8 mouse cellular contexts compared by ENCODE assay signal in the genomic region with DNA sequence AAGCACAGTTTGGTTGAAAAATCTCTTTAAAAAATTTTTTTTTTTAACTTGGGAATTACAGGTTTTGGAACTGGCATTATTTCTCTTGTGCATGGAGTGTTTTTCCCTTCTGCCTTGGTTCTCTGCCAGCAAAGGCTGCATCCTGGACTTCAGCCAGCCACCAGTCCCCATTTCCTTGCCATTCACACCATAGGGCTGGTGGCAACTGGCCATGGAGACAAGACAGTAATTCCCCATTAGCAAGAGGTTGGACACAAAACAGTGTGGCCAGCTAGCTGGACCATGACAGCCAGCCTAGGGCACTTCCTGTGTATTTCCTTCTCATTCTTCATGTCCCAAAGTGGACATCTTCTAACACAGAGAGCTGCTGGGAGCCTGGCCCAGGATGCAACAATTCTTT. TPM values are rescaled to one million over a fixed set of nuclear protein-coding genes. Genes with fewer than 3 reads are reported as not detected.
A peak's percentile ranks its signal among the peaks of the same experiment; 100 is the strongest.
DNase-seq lines count a peak whose midpoint lies in the region; ATAC-seq and TF ChIP-seq lines count a peak whose summit lies in the region.

No protein-coding gene starts in this region.

- H3K4me3 ChIP-seq in gastrocnemius, adult 2 months = no peak overlapping the region
- H3K4me3 ChIP-seq in embryonic facial prominence, embryonic 14.5 days (ENCODE audit: low read depth, low read length) = no peak overlapping the region
- H3K4me3 ChIP-seq in kidney, embryonic 14.5 days (ENCODE audit: low read length) = no peak overlapping the region
- H3K4me3 ChIP-seq in limb, embryonic 14.5 days (replicated peaks; ENCODE audit: low read length) = no peak overlapping the region

- H3K27me3 ChIP-seq in embryonic facial prominence, embryonic 14.5 days (replicated peaks; ENCODE audit: control insufficient read depth, insufficient read depth, low read length) = no peaks in the 10 kb centered on the region
- no peaks in the 10 kb centered on the region for H3K27me3 ChIP-seq in kidney, embryonic 14.5 days (ENCODE audit: control insufficient read depth, insufficient read depth, low read length)
- H3K27me3 ChIP-seq in limb, embryonic 14.5 days (ENCODE audit: control insufficient read depth, insufficient read depth, low read length) = no peaks in the 10 kb centered on the region

- no peaks in the 10 kb centered on the region for H3K9me3 ChIP-seq in embryonic facial prominence, embryonic 14.5 days (ENCODE audit: control insufficient read depth, low read length)
- H3K9me3 ChIP-seq in kidney, embryonic 14.5 days (ENCODE audit: control insufficient read depth, low read length) = no peaks in the 10 kb centered on the region
- no peaks in the 10 kb centered on the region for H3K9me3 ChIP-seq in limb, embryonic 14.5 days (ENCODE audit: control insufficient read depth, low read length)

- no peaks in the 10 kb centered on the region for H3K36me3 ChIP-seq in embryonic facial prominence, embryonic 14.5 days (ENCODE audit: control insufficient read depth, insufficient read depth, low read length)
- no peaks in the 10 kb centered on the region for H3K36me3 ChIP-seq in kidney, embryonic 14.5 days (ENCODE audit: control insufficient read depth, insufficient read depth, low read length)
- H3K36me3 ChIP-seq in limb, embryonic 14.5 days (ENCODE audit: control insufficient read depth, insufficient read depth, low read length) = 0 out of 2 replicates have a peak, but pooled peaks cover 3% of the 10 kb centered on the region

- no peak for TF ChIP-seq CTCF in gastrocnemius, adult 2 months (IDR thresholded peaks at IDR 0.05)

- TF ChIP-seq POLR2A in limb, embryonic 14.5 days (IDR thresholded peaks at IDR 0.05; ENCODE audit: borderline replicate concordance, extremely low read depth, insufficient read depth, insufficient read length) = no peak

- no peak overlapping the region for H3K27ac ChIP-seq in gastrocnemius, adult 2 months
- peak overlapping the region; percentile 69 for H3K27ac ChIP-seq in embryonic facial prominence, embryonic 14.5 days (replicated peaks; ENCODE audit: low read depth, low read length)
- peak overlapping the region; percentile 26; the same call in 1 of the 2 replicates for H3K27ac ChIP-seq in kidney, embryonic 14.5 days (ENCODE audit: low read depth, low read length)
- peak overlapping the region; percentile 69 for H3K27ac ChIP-seq in limb, embryonic 14.5 days (replicated peaks; ENCODE audit: low read depth, low read length)

- H3K4me1 ChIP-seq in embryonic facial prominence, embryonic 14.5 days (ENCODE audit: control insufficient read depth, insufficient read depth, low read length) = peaks cover 35% of the 10 kb centered on the region
- peaks cover 23% of the 10 kb centered on the region for H3K4me1 ChIP-seq in kidney, embryonic 14.5 days (ENCODE audit: control insufficient read depth, insufficient read depth, low read length)
- H3K4me1 ChIP-seq in limb, embryonic 14.5 days (ENCODE audit: control insufficient read depth, insufficient read depth, low read length) = peaks cover 30% of the 10 kb centered on the region

- ATAC-seq in embryonic facial prominence, embryonic 14.5 days (ENCODE audit: low read depth) = no peak
- no peak for ATAC-seq in kidney, embryonic 14.5 days (ENCODE audit: low FRiP score, low TSS enrichment)
- no peak for ATAC-seq in limb, embryonic 14.5 days (ENCODE audit: low FRiP score, low read depth)

- H3K9ac ChIP-seq in embryonic facial prominence, embryonic 14.5 days (ENCODE audit: low read depth, low read length) = no peak overlapping the region
- no peak overlapping the region for H3K9ac ChIP-seq in kidney, embryonic 14.5 days (ENCODE audit: low read depth, low read length)
- H3K9ac ChIP-seq in limb, embryonic 14.5 days (ENCODE audit: low read depth, low read length, severe bottlenecking) = no peak overlapping the region

- H3K4me2 ChIP-seq in embryonic facial prominence, embryonic 14.5 days (ENCODE audit: low read depth, low read length) = no peak overlapping the region
- no peak overlapping the region for H3K4me2 ChIP-seq in kidney, embryonic 14.5 days (replicated peaks; ENCODE audit: low read depth, low read length)
- H3K4me2 ChIP-seq in limb, embryonic 14.5 days (replicated peaks; ENCODE audit: low read depth, low read length, severe bottlenecking) = no peak overlapping the region

- DNase-seq in gastrocnemius, adult 2 months = peak; percentile 32
- DNase-seq in gastrocnemius, adult 18-20 months (ENCODE audit: low spot score) = no peak
- peak; percentile 65 for DNase-seq in adipocyte (ENCODE audit: low spot score)
- DNase-seq in embryonic facial prominence, embryonic 14.5 days (ENCODE audit: low spot score) = peak; percentile 49
- no peak for DNase-seq in limb, embryonic 14.5 days (ENCODE audit: low spot score)
- peak; percentile 50 to 54 for DNase-seq in right cerebral cortex, adult 2 months (ENCODE audit: low spot score in 2 of 2)
- DNase-seq in thymus, postnatal 14 days = no peak

- intact Hi-C loops in gastrocnemius, adult 2 months (cut with DNase I) = no loop called here

RNA-seq across cellular contexts. Expression of a gene that starts 53.4 kb away (rescaled TPM):
- 10 to 100 TPM; 39.4 to 58.7 TPM for total RNA-seq in gastrocnemius, adult 2 months (2021)
- total RNA-seq in gastrocnemius, adult 18-20 months (2021) = 10 to 100 TPM; 43.0 to 53.7 TPM
- 24.1 and 26.7 TPM in 2 replicates for polyA plus RNA-seq in embryonic facial prominence, embryonic 14.5 days (2014; fragmentation: Nextera tagmentation; extraction: Ambion mirVana)
- polyA plus RNA-seq in kidney, embryonic 14.5 days (2014; fragmentation: Nextera tagmentation; extraction: Ambion mirVana) = 7.8 and 17.2 TPM in 2 replicates
- polyA plus RNA-seq in limb, embryonic 14.5 days (2012; rRNA removed) = 30.9 and 36.8 TPM in 2 replicates
- 20.8 and 23.7 TPM in 2 replicates for polyA plus RNA-seq in limb, embryonic 14.5 days (2014; fragmentation: Nextera tagmentation; extraction: Ambion mirVana)

Comparison
In these comparisons a context has a peak if more than half of its experiments do, and no peak if none do; other contexts are left out.
1. DNase-seq: peak in gastrocnemius, adult 2 months (single experiment), adipocyte (single experiment), embryonic facial prominence, embryonic 14.5 days (single experiment) and right cerebral cortex, adult 2 months (2 of 2); none in gastrocnemius, adult 18-20 months (single experiment), limb, embryonic 14.5 days (single experiment) and thymus, postnatal 14 days (single experiment).